Mouse (Mus musculus) gastrocnemius, adult 2 months (tissue): ENCODE measurements around the gene Frmd4b. TPM values are rescaled to one million over a fixed set of nuclear protein-coding genes. Genes with fewer than 3 reads are reported as not detected.

Experiments used
- DNase-seq: peaks from one replicate; pipeline ENCODE4 v3.0.0; 2022
- H3K27ac ChIP-seq: fragments of 200-600 bp; 2 replicates; pipeline ENCODE4 v1.8.1; 2022; ENCODE audit warnings: mild to moderate bottlenecking
- H3K4me3 ChIP-seq: fragments of 200-600 bp; 2 replicates; pipeline ENCODE4 v1.8.1; 2022; ENCODE audit warnings: mild to moderate bottlenecking, moderate library complexity
- CTCF ChIP-seq: fragments of 200-600 bp; IDR thresholded peaks from 2 replicates; pipeline ENCODE4 v1.8.1; 2022; ENCODE audit warnings: antibody characterized with exemption, mild to moderate bottlenecking, moderate library complexity
- intact Hi-C: fragments of 180-260 bp; cut with DNase I; formaldehyde crosslinking; loops from one replicate; pipeline ENCODE4 v1.15.1; 2025
- total RNA-seq, 2 experiments: library from RNA; stranded (reverse); gene quantifications; 2 replicates each; pipeline ENCODE4 v1.2.3; 2021

The Frmd4b gene
- total RNA-seq, 2 experiments from 2014 or later: 6.7 to 7.0 TPM

- no peak for DNase-seq
- Histone ChIP-seq H3K4me3 (no peak overlapping the region), H3K27ac (no peak overlapping the region)
- TF ChIP-seq CTCF: no peak
- intact Hi-C loops: no loop called here
Observed at GRCm38 (mm10) chr6:97595218-97595617, 22.1 kb downstream of the Frmd4b start.

GRCm38 (mm10) chr6:97594589-97594988, 22.8 kb downstream of the Frmd4b start:
- intact Hi-C loops: no loop called here
- H3K27ac ChIP-seq: no peak overlapping the region
- H3K4me3 ChIP-seq: no peak overlapping the region
- no peak for TF ChIP-seq CTCF
- no peak for DNase-seq

- no peak for DNase-seq
- TF ChIP-seq CTCF: no peak
- intact Hi-C loops: no loop called here
- no peak overlapping the region for H3K27ac ChIP-seq
- H3K4me3 ChIP-seq: no peak overlapping the region
Observed at GRCm38 (mm10) chr6:97590230-97590629, 27.1 kb downstream of the Frmd4b start.

GRCm38 (mm10) chr6:97589581-97589980, 27.8 kb downstream of the Frmd4b start:
- Histone ChIP-seq H3K4me3 (no peak overlapping the region), H3K27ac (no peak overlapping the region)
- intact Hi-C loops: no loop called here
- no peak for DNase-seq
- TF ChIP-seq CTCF: no peak

- no peak for DNase-seq
- intact Hi-C loops: no loop called here
- H3K4me3 ChIP-seq: no peak overlapping the region
- TF ChIP-seq CTCF: no peak
- no peak overlapping the region for H3K27ac ChIP-seq
Observed at GRCm38 (mm10) chr6:97589031-97589430, 28.3 kb downstream of the Frmd4b start.

GRCm38 (mm10) chr6:97586606-97587005, 30.7 kb downstream of the Frmd4b start:
- no peak for TF ChIP-seq CTCF
- DNase-seq: no peak
- intact Hi-C loops: no loop called here
- Histone ChIP-seq H3K4me3 (no peak overlapping the region), H3K27ac (no peak overlapping the region; the same call in 1 of the 2 replicates)

GRCm38 (mm10) chr6:97586024-97586423, 31.3 kb downstream of the Frmd4b start:
- DNase-seq: no peak
- H3K4me3 ChIP-seq: no peak overlapping the region
- no peak for TF ChIP-seq CTCF
- intact Hi-C loops: no loop called here
- H3K27ac ChIP-seq: no peak overlapping the region; the same call in 1 of the 2 replicates

DNA sequence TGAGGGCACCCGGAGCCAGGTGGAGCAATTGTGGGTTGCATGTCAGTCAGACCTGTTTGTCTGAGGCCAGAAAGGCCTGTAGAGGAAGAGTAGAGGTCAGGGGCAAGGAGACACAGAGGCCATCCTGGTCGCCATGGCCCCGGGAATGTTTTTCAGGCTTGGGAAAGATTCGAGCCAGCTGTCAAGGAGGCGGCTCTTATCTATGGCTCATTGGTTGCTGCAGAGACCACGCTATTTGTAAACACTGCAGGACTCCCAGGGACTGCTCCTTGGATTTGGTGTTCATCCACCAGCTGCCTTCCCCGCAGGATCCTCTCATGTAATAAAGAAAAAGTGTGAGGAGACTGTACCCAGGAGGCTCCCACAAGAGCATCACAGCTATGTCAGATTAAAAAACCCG, 34.6 kb downstream of the Frmd4b start:
- no peak for TF ChIP-seq CTCF
- no peak for DNase-seq
- Histone ChIP-seq H3K4me3 (no peak overlapping the region), H3K27ac (no peak overlapping the region)
- intact Hi-C loops: no loop called here

DNA sequence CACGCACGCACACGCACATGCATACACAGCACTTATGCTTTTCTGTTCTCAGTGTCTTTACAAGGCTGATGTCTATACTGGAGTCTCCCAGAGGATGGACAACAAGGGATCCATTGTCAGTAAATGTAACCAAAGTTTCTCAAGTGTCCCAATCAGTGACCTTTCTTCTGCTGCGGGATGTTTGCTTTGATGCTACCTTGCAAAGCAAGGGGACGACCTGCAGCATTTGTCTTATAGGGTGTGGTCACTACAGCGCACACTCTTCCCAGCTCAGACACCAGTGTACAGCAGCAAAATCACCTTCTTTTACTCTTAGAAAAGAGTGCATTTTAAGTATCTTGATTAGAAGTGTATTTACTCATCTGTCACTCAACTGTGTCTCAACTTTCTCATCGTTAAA, 35.4 kb downstream of the Frmd4b start:
- intact Hi-C loops: no loop called here
- TF ChIP-seq CTCF: no peak
- Histone ChIP-seq H3K27ac (no peak overlapping the region), H3K4me3 (no peak overlapping the region)
- DNase-seq: no peak

- H3K4me3 ChIP-seq: no peak overlapping the region
- intact Hi-C loops: no loop called here
- TF ChIP-seq CTCF: no peak
- H3K27ac ChIP-seq: no peak overlapping the region
- no peak for DNase-seq
Observed at GRCm38 (mm10) chr6:97580479-97581030, 36.8 kb downstream of the Frmd4b start.

DNA sequence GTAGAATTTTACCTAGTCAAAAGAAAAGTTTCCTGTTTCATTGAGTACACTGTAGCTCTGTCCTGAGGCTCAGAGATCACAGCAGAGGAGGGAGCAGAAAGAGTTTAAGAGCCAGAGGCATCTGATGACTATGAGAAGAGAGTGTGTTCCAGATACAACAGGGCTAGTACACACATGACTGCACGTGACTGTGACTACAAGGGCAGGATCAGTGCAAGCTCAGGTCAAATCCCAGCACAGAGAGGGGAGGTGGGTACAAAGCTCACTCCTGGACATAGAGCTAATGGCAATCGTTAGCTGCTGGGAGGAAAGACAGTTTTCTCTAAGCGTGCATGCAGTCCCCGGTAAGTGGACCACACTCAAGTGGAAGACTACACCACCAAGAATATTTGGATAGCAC, 37.6 kb downstream of the Frmd4b start:
- DNase-seq: no peak
- no peak for TF ChIP-seq CTCF
- Histone ChIP-seq H3K4me3 (no peak overlapping the region), H3K27ac (no peak overlapping the region)
- intact Hi-C loops: no loop called here

- TF ChIP-seq CTCF: no peak
- intact Hi-C loops: no loop called here
- DNase-seq: no peak
- Histone ChIP-seq H3K27ac (no peak overlapping the region), H3K4me3 (no peak overlapping the region)
Observed at GRCm38 (mm10) chr6:97578210-97578609, 39.1 kb downstream of the Frmd4b start.

GRCm38 (mm10) chr6:97577349-97577748, 40.0 kb downstream of the Frmd4b start:
- intact Hi-C loops: no loop called here
- TF ChIP-seq CTCF: no peak
- no peak for DNase-seq
- H3K4me3 ChIP-seq: no peak overlapping the region
- H3K27ac ChIP-seq: no peak overlapping the region

DNA sequence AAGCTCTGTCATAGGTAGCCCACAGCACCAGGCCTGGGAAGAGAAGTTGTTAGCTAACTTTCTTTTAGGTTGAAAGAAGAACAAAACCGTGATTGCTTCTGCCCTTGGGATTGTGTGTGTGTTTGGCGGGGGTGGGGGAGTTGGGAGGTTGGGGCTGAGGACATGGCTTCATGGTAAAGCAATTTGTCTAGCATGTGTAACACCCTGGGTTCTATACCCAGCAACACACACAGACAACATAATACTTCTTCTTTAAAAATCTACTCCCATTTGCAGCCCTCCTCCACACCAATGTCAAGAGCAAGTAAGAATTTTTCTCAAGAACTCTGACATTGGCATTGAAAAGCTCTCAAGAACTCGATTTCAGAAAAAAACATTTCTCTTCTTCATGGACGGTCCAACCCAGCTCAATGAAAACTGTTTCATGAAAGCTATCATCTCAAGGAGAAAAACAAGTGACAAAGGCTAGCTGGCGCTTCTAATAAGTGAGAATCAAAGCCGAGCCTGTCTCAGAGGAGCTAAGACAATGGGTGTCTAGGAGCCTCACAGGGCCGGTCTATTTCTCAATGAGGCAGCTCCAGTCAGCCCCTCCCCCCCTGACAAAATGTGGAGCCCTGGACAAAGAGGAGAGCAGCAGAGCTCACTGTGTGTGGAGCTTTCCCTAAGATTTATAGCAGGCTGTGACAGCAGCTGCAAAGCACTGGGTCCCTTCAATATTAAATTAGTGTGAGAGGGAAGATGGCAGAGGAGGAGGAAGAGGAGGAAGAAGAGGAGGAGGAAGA, 40.6 kb downstream of the Frmd4b start:
- no peak for DNase-seq
- Histone ChIP-seq H3K27ac (no peak overlapping the region), H3K4me3 (no peak overlapping the region)
- TF ChIP-seq CTCF: no peak
- intact Hi-C loops: no loop called here
